Mouse (Mus musculus): ENCODE measurements around the gene Csmd2.

- TF ChIP-seq CTCF (IDR thresholded peaks at IDR 0.05; ENCODE audit: borderline replicate concordance, insufficient read depth, low read depth, low read length) (no peak), POLR2A (IDR thresholded peaks at IDR 0.05; ENCODE audit: borderline replicate concordance, insufficient read depth, low read length) (no peak)
Observed at GRCm38 (mm10) chr4:128048716-128049115, 61.1 kb downstream of the Csmd2 start.
